Mouse (Mus musculus) T-helper 1 cell (primary cell): Measurements from ENCODE around the gene Mrgprf.

ENCODE experiments used
- in situ Hi-C: fragments of 300-600 bp; cut with MboI, MseI; formaldehyde crosslinking; loops from one replicate; pipeline ENCODE4 v1.15.1; 2025; ENCODE audit warnings: high pct_unique_total_duplicates

Mrgprf gene

DNA sequence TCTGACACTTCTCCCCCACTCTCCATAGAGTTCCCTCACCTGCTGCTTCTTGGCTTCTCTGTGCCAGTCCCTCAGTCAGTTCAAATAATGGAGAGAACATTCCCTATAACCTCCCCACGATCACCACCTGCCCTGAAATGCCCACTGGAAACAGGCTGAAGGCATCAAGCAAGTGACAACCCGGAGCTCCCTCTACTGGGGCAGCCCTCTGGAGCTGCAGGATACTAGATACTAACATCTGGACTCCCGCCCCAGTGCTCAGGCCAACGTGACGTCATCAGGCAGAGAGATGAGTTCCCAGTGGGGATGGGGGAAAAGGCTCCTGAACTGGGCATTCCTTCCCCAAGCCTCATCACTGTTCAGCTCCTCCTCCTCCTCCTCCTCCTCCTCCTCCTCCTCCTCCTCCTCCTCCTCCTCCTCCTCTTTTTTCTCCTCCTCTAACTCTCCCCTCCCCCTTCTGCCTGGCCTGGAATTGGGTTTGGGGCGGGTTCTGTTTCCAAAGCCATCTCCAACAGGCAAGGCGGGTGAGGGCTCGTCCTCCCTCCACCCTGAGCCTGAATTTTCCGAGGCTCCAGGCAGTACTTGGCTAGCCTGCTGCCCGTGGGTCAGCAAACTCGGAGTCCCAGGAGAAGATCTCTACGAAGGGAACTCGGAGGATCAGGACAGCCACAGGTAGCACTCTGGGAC, at the start of gene Mrgprf:
TSS of gene Mrgprf (plus strand) at position 508 of the 687 bp plus-strand sequence.
- in situ Hi-C loops, result no loop called here

DNA sequence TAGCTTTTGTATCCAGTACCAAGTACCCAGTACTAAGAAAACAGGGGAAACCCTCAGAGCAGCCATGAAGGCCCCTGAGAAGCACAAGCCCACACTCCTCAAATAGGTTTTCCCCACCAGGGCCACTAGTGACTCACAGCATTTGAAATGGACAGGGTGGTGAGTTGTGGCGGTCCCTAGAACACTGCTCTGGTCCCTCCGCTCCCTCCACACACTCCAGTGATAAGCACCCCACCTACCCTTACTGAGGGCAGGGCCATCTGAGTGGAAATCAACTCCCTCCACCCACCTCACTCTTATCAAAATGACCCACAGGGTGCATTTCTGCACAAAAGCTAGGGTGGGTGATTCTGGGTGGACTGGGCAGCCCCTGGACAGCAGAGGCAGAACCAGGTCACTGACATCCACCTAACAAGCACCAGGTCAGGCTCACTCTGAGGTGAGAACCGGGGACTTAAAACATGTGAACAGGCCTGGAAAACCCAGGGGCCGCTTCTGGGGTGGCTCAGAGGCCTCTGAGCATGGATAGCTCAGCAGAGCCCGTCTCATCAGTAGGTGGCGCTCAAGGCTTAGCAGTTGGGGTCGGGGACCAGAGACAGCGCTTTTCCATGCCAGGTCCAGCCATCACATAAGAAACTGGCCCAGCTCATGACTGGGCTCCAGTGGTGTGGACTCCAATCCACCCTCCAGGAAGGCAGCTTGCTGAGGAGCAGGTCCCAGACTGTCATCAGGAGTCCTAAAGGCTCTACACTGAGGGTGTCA, 47.7 kb upstream of the Mrgprf start:
- in situ Hi-C loops, result loop anchor here (5.0 kb wide), 1 partner anchor 69 kb away; no protein-coding TSS in a partner anchor

DNA sequence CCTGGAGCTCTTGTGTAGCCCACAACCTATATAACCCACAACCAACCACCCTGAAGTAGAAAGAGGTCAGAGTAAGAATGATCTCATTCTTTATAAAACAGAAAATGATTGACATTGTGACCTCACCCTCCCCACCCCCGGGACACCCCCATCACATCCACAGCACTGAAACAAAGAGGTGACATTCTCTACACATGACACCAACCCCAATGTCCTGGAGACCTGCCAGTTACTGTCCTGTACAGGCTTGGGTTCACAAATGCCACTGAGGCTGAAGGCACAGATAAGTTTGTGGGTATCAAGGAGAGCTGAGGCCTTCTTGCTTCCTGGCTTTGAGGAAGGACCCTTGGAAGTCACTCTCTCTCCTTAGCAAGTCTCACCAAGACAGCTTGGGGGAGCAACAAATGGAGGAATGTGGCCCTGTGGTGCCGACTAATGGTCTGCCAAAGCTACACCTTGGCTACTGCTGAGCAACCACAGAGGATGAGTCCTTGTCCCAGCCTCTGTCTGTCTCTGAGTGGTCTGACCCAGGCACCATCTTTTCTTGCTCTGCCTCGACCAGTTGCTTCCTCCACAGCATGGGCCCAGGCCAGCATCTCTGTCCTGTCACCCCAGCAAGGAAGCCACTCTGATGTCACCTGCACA, 46.5 kb upstream of the Mrgprf start:
- in situ Hi-C loops, result loop anchor here (5.0 kb wide), 1 partner anchor 68 kb away; no protein-coding TSS in a partner anchor

DNA sequence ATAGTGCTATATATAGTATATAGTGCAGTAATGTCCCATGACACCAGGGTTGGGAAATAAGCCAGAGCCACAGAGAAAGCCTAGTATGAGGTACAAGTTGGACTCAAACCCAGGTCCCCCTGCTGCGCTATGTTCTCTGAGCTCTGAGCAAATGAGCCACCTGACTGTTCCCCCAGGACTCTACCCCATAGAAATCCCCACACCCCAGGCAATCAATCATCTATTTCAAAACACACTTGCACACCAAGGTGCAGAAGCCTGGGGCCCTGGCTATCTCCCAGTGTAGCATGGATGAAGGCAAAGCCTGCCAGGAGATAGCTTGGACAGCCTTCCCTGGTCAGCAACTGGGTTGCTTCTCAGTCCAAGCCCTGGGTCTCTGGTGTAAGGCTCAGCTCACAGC, 44.5 kb upstream of the Mrgprf start:
- in situ Hi-C loops, result no loop called here

DNA sequence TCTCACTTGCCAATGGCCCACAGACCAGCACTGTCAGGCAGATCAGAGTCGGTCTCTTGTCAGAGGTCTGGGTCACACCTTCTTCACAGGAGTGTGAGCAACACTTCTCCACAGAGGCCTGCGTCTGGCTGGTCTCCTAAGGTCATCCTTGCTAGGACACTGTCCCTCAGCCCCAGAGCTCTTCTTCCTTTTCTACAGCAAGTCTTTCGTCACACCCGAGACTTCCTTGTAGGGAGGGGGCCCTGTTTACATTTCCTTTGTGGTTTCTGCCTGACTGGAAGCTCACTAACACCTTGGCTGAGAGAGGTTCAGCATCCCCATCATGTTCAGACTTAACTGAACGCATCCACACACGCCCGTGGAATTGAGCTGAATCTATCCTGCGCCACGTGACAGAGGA, 36.4 kb upstream of the Mrgprf start:
- in situ Hi-C loops, result no loop called here

DNA sequence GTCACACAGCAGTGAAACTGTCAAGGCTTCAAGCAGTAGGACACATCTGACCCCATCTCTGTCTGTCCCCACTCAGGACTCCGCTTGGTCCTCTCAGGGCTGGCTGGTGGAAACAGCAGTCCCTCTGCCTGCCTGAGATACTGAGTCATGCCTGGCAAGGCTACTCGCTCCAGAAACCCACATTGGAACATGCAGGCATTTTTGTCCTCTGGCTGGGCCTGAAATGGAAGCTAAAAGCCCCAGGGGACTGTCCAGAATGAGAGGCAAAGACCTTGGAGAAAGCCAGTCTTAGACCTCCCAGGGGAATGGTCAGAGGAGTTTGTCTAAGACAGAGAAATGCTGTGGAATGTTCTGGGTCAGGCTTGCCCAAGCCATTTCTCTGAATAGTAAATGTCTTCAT, 34.6 kb upstream of the Mrgprf start:
- in situ Hi-C loops, result no loop called here

DNA sequence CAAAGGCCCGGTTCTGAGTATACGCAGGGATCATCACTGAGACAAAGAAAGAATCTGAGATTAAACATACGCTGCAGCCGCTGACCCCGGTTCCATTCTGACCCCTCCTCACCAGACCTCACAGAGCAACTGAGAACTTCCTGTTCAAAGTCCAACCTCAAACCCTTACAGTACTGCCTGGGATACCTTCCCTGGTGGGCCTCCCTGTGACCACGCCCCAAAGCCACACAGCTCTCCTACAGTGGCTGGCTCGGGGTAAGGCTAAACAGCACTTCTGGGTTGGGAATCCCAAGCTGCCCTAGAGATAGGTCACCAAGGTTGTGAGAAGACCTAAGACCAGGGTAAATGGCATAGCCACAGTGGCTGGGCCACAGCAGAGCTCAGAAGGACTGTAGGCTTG, 31.7 kb upstream of the Mrgprf start:
- in situ Hi-C loops, result no loop called here

DNA sequence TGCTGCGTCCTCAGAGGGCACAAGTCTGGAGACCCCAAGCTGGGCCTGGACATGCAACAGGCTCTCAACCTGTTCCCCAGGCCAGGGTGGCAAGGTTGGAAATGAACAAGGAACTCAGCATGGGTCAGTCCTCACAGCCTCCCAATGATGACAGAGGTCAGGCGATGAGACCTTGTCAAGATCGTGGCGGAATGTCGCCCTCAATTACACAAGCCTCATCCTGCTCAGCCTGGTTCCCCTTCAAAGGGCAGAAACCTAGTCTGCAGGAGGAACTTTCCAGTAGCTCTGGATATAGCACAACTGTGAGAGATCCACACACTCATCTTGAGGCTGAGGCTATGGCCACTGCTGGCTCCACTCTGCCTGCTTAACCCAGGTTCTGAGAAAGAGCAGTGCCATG, 29.7 kb upstream of the Mrgprf start:
- in situ Hi-C loops, result no loop called here

DNA sequence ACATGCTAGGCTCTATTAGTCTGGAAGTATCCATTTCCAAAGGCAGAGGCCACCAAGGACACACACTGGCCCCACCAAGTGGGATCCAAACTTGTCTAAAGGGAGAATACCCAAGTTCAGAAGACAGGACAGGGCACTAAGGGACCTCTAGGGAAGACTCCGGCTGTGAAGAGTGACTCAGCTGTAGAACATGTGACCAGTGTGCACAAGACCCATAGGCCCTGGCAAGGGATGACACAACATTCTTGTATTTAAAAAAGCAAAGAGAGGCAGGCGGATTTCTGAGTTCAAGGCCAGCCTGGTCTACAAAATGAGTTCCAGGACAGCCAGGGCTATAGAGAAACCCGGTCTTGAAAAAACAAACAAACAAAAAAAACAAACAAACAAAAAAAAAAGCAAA, 25.1 kb upstream of the Mrgprf start:
- in situ Hi-C loops, result no loop called here

DNA sequence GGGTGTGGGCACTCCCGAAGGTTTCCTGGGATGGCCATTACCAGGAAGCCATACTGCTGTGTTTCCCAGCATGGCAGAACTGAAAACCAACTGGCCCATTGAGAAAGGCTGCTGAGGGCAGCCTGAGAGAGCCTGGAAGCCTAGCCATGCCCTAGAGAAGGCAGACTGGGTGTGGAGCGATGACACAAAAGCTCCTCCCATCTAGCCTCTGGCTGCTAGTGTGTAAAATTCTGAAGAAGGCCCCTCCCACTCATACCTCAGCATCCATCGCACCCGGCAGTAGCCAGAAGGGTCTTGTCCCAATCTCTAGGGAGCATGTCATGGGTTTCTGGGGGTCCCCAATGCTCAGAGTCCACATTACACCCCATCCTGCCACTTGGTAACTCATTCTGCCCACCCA, 19.2 kb upstream of the Mrgprf start:
- in situ Hi-C loops, result no loop called here

DNA sequence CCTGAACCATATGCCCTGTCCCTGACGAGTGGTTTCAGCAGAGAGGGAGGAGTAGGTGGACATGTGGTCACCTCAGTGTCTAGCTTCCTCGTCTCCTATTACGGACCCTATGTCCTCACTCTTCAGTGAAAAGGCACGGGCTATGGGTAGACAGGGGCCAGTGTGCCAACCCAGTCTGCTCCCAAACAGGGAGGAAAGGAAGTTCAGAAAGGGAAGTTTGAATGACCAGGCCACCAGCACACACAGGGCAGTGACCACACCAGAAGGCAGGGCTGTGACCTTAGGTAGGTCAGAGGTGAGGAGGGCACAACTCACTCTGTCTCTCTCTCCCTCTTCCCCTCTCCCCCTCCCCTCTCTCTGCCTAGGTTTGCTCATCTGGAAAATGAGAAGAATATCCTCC, 17.6 kb upstream of the Mrgprf start:
- in situ Hi-C loops, result no loop called here

DNA sequence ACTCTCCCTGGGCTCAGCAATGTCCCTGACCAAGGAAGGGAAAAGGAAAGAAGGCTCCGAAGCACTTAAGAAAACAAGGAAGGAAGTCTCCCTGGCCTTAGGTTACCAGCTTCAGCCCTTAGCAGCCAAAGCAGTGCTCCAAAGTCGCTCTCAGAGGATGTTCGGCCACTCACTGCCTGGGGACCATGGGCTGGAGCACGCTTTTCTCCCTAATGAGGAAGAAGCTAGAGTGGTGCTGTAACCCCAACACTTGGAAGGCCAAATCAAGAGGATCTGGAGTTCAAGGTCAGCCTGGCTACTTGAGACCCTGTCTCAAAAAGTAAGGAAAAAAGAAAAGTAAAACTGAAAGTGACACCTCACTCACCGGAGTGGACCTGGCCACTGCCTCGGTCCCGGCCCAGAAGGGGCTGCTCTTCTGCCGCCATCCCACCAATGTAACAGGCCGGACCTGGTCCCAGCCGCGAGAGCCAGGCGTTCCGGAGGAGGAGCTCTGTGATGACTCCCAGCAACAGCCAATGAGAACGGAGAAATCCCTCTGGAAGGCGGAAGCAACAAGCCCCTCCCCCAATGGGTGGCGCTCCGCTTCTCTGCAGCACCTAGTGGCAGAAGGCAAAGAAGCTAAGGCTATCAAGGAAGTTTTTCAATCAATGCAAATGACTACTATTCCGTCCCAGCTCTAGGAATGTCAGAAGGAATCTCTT, 17.0 kb upstream of the Mrgprf start, which contains the start of gene Tpcn2:
TSS of gene Tpcn2 (minus strand) at position 525 of the 701 bp plus-strand sequence.
- in situ Hi-C loops, result no loop called here

DNA sequence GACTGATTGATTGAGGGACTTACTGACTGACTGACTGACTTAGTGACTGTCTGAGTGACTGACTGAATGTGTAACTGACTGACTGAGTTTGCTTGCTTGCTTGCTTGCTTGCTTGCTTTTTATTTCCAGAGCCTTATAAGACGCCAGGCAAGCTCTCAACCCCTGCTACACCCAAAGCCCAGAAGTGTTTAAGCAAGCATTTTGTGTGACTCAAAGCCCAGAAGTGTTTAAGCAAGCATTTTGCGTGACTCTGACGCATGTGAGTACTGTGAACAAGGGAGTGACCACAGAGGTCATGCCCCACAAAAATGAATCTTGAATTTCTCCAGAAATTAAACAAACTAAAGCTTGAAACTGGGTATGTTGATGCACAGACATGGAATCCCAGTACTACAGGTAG, 16.3 kb upstream of the Mrgprf start:
- in situ Hi-C loops, result no loop called here

DNA sequence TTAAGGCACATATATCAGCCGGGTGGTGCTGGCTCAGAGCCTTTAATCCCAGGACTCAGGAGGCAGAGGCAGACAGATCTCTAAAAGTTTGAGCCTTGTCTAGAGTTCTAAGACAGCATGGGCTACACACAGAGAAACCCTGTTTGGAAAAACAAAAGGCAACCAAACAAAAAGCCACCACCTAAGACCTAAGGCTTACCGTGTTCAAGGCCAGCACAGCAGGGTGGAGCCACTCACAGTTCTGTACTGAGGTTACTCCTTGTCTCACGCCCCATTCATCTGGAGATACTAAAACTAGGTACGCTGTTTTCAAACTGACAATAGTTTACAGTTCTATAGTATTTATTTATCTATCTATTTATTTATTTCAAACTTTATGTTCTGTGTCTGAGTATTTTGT, 15.2 kb upstream of the Mrgprf start:
- in situ Hi-C loops, result loop anchor here (5.0 kb wide), 1 partner anchor 52 kb away; no protein-coding TSS in a partner anchor

DNA sequence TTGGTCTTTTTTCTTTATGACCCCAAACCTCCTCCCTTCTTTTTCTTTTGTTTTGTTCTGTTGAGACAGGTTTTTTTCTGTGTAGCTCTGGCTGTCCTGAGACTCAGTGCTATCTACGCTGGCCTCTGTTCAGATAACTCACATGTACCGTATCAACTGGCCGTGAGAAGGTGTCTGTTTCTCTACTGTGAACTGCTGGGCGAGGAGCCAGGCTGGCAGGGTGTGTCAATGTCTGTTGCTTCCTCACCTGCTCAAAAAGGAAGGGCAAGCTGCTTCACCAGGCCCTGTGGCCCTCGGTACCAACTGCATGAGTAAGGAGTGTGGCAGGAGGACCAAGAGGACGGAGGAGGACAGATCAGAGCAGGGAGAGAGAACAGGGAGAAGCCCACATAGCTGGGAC, 13.2 kb upstream of the Mrgprf start:
- in situ Hi-C loops, result loop anchor here (5.0 kb wide), 1 partner anchor 50 kb away; no protein-coding TSS in a partner anchor

DNA sequence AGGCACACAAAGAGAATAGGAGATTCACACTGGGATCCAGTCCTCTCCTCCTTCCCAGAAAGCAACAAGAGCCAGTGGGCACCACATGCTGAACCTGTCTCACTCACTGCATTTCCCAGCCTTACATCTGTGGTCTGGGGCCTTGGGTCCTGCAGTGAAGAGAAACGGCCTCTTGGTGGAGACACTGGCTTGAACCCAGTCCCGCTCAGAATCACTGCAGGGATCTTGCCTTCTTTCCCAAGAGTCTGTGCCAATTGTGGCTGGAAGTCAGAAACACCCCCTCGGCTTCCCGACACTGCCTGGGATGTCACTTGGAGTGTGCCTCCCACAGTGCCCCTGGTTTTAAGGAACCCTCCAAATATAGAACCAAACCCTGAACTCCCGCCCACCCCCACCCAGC, 11.3 kb upstream of the Mrgprf start:
- in situ Hi-C loops, result loop anchor here (5.0 kb wide), 1 partner anchor 48 kb away; no protein-coding TSS in a partner anchor

DNA sequence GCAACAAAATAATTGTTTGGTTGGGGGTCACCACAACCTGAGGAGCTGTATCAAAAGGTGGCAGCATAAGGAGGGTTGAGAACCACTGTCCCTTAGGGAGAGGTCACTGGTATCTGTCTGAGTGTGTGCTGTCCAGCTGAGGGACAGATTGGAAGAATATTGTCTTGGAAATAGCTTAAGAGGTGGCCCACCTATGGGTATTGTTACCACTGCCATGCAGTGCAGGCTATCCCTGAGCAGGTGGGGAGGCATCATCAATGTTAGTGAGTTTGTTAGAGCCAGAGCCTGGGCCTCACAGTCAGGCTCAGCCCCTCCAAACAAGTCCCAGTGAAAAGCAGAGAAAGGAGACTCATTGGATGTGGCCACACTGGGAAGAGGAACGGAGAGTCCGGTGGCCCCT, 8.8 kb upstream of the Mrgprf start:
- in situ Hi-C loops, result no loop called here

DNA sequence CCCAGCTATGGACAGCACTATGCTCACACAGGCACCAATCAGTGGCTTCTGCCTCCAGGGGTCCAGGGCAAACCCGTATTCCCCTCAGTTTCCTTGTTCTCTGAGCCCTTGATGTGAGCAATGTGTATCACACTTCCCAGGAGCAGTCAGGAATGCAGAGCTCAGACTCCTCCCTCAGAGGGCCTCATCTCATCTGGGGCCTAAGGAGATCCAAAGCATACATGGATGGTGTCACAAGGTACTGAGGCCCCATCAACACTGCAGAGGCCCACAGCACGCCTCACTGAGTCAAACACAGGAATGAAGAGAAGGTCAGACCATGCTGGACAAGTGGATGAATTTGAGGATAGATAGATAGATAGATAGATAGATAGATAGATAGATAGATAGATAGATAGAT, 7.9 kb upstream of the Mrgprf start:
- in situ Hi-C loops, result no loop called here

DNA sequence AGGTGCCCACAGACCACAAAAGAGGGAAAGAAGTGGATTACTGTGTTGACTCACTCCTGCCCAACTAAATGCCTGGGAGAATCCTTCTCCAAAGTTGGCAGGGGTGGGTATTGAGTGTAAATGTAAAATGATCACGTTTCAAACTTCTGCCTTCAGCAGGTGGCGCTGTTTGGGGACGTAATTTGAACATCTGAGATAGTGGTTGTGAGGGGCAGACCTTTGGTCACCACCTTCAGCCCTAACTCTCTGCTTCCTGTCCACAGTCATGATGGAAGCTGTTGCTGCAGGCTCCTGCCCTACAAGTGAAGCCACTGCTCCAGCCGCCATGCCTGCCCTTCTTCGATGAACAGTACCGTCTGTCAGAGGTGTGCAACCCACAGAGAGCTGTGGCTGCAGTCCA, 6.8 kb upstream of the Mrgprf start:
- in situ Hi-C loops, result no loop called here

DNA sequence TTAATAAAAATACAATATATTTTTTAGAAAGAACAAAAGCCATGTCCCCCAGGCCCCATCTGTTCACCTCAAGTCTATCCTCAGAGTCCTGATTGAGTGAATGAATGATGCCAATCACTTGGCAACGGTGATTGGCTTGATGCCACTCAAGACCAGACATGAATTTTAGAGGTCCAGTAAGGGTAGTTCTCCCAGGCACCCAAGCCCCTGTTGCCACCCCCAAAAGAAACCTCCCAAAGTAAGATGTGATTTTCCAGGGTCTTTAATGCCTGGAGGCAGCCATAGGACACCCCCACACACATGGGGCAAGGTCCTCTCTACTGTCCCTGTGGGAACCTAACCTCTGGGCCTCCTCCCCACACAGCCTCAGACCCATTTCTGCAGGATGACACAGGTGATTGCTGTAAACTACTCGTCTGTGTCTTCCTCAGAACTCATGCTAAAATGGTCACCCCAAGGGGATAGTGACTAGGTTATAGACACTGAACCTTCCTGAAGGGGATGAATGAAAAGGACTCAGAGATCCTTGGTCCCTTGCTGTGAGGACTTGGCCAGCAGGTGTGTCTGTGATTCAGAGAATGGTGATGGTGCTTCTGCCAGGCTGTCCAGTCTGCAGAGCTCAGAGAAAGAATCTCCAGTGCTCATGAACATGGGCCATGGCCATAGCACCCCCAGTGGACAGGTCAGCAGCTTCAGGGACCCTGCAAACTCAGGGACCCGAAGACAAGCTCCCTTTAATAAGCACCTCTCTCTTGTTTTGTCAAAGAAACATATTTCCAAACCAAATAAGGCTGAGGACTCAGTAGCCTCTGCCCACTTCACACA, 1.8 kb upstream of the Mrgprf start:
- in situ Hi-C loops, result no loop called here
